Mouse (Mus musculus) MEL (cell line): ENCODE measurements around the gene Zdhhc7. TPM values are rescaled to one million over a fixed set of nuclear protein-coding genes. Genes with fewer than 3 reads are reported as not detected.

ENCODE experiments used
- DNase-seq: peaks from one replicate; pipeline ENCODE4 v3.0.0; 2011; ENCODE audit warnings: low read depth, low spot score
- H3K27ac ChIP-seq: 2 replicates; pipeline ENCODE4 v1.5.1; 2012; ENCODE audit warnings: low read depth, mild to moderate bottlenecking, control low read depth, low read length, moderate library complexity; ENCODE audit not compliant: control insufficient read depth
- H3K27me3 ChIP-seq, 2 experiments: fragments of 150-350 bp in 1 of 2; sonication (generic) in 1 of 2; 2 replicates each; pipeline ENCODE4 v1.6.1; 2012; ENCODE audit warnings: low read length in 2 of 2, mild to moderate bottlenecking in 2 of 2, improper control_type of control experiment in 1 of 2, moderate library complexity in 1 of 2; ENCODE audit not compliant: insufficient read depth in 2 of 2, control insufficient read depth in 1 of 2
- H3K36me3 ChIP-seq, 2 experiments: 2 replicates each; pipeline ENCODE4 v1.6.1; 2012 to 2014; ENCODE audit warnings: low read length in 2 of 2, improper control_type of control experiment in 1 of 2, inconsistent platforms in 1 of 2, mild to moderate bottlenecking in 1 of 2; ENCODE audit not compliant: insufficient read depth in 2 of 2, control insufficient read depth in 1 of 2
- H3K4me1 ChIP-seq, 2 experiments: fragments of 150-350 bp in 1 of 2; sonication (generic) in 1 of 2; 2 replicates each; pipeline ENCODE4 v1.6.1; 2012; ENCODE audit warnings: low read length in 2 of 2, improper control_type of control experiment in 1 of 2, mild to moderate bottlenecking in 1 of 2; ENCODE audit not compliant: insufficient read depth in 2 of 2, control insufficient read depth in 1 of 2
- H3K4me3 ChIP-seq, 2 experiments: fragments of 150-350 bp in 1 of 2; sonication (generic) in 1 of 2; 2 replicates each; pipeline ENCODE4 v1.5.1; 2012; ENCODE audit warnings: low read depth in 2 of 2, low read length in 2 of 2, mild to moderate bottlenecking in 2 of 2, moderate library complexity in 2 of 2, control low read depth in 1 of 2, improper control_type of control experiment in 1 of 2; ENCODE audit not compliant: control insufficient read depth in 1 of 2, insufficient read depth in 1 of 2
- H3K79me2 ChIP-seq: 2 replicates; pipeline ENCODE4 v1.6.1; 2012; ENCODE audit warnings: mild to moderate bottlenecking, low read length, moderate library complexity; ENCODE audit not compliant: control insufficient read depth, poor library complexity, insufficient read depth
- H3K9ac ChIP-seq: 2 replicates; pipeline ENCODE4 v1.6.1; 2012; ENCODE audit warnings: low read depth, mild to moderate bottlenecking, control low read depth, low read length, moderate library complexity; ENCODE audit not compliant: control insufficient read depth, poor library complexity, severe bottlenecking
- H3K9me3 ChIP-seq: fragments of 150-350 bp; sonication (generic); replicated peaks from 2 replicates; pipeline ENCODE4 v1.6.1; 2012; ENCODE audit warnings: mild to moderate bottlenecking, low read length, improper control_type of control experiment, moderate library complexity; ENCODE audit not compliant: insufficient read depth
- GABPA ChIP-seq: IDR thresholded peaks from 2 replicates; pipeline ENCODE4 v1.6.1; 2012; ENCODE audit warnings: low read depth, mild to moderate bottlenecking, inconsistent platforms, low read length, improper control_type of control experiment, moderate library complexity
- NELFE ChIP-seq: IDR thresholded peaks from 2 replicates; pipeline ENCODE4 v1.6.1; 2011; ENCODE audit warnings: low read depth, low read length, improper control_type of control experiment
- polyA plus RNA-seq, 2 experiments: library from polyadenylated mRNA; stranded (reverse) in 1 of 2; unstranded in 1 of 2; fragments of >175 nt in 1 of 2; fragments of >200 nt in 1 of 2; gene quantifications; 2 replicates each; pipeline versions ENCODE4 v1.2.1 to v1.2.4; 2012; ENCODE audit warnings: low replicate concordance in 2 of 2, low read depth in 1 of 2; ENCODE audit not compliant: insufficient read length in 2 of 2, insufficient read depth in 1 of 2, missing spikeins in 1 of 2
- total RNA-seq: library from RNA; depleted of rRNA; stranded (reverse); fragments of 300-350 nt; gene quantifications from 2 replicates; pipeline ENCODE4 v1.2.3, GENCODE M21; 2012; rRNA removed

Gene Zdhhc7
- total and polyA plus RNA-seq, 3 experiments: 51.0 to 126 (median 54.4) TPM

DNA sequence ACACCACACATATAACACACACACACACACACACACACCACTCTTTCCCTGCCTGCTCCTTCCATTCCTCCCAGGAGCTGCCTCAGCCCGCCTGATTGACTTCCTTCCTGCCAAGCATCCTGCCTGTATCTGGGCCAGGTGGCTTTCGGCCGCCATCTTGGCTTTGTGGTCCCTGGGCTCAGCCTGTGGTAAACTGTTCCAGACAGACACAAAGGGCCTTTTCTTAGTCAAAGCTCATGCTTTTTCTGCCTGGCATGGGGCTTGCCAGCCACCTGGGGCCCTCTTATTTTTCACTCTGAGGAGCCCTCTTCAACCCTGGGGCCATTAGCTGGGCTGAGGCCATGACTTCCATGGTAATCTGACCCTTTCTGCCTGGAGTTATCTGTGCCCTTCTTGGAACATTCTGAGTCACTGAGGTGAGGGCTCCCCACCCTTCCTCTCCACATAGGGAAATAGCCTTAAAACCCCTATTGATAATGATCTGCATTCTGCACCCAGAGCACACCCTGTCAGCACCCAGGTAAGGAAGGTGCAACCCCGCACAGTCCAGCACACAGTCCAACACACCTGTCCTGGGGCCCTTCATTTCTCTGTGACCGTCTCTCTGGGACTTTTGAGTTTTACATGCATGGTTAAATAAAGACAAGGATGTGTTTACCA is 68.6 kb downstream of the Zdhhc7 start:
- Histone ChIP-seq H3K9me3 (no peaks in the 10 kb centered on the region), H3K27ac (no peak overlapping the region), H3K27me3 (no peaks in the 10 kb centered on the region), H3K9ac (no peak overlapping the region), H3K4me3 (no peak overlapping the region), H3K4me1 (no peaks in the 10 kb centered on the region), H3K79me2 (no peaks in the 10 kb centered on the region), H3K36me3 (no peaks in the 10 kb centered on the region)
- TF ChIP-seq GABPA: no peak
- TF ChIP-seq NELFE: no peak
- DNase-seq: no peak

Other genes starting within 250 kb of the Zdhhc7 start
- gene Klhl36, start 239.2 kb downstream of the Zdhhc7 start, total RNA-seq: 4.5 and 4.6 TPM in 2 replicates
- 1 to 10 TPM in 1 of 2 experiments, not detected in 1; 6.6 TPM for gene Klhl36, start 239.2 kb downstream of the Zdhhc7 start, polyA plus RNA-seq
- 205 and 227 TPM in 2 replicates for gene Usp10, start 191.1 kb downstream of the Zdhhc7 start, total RNA-seq
- gene Usp10, start 191.1 kb downstream of the Zdhhc7 start, polyA plus RNA-seq: 100 to 1,000 TPM; 263 to 398 TPM
- gene Gm20388, start 190.6 kb downstream of the Zdhhc7 start, total RNA-seq: 8.1 and 11.1 TPM in 2 replicates
- gene Gm20388, start 190.6 kb downstream of the Zdhhc7 start, polyA plus RNA-seq: 10 to 100 TPM in 1 of 2 experiments, not detected in 1; 17.8 TPM
- 1.5 and 2.2 TPM in 2 replicates for gene Crispld2, start 109.0 kb downstream of the Zdhhc7 start, total RNA-seq
- 1 to 10 TPM in 1 of 2 experiments, not detected in 1; 1.7 TPM for gene Crispld2, start 109.0 kb downstream of the Zdhhc7 start, polyA plus RNA-seq
- gene 6430548M08Rik, start 12.7 kb upstream of the Zdhhc7 start, total RNA-seq: 0.69 and 0.96 TPM in 2 replicates
- gene 6430548M08Rik, start 12.7 kb upstream of the Zdhhc7 start, polyA plus RNA-seq: 1 to 10 TPM in 1 of 2 experiments, not detected in 1; 1.9 TPM
- gene Fam92b, start 76.0 kb upstream of the Zdhhc7 start, total RNA-seq: not detected in 2 replicates
- not detected for gene Fam92b, start 76.0 kb upstream of the Zdhhc7 start, polyA plus RNA-seq
- gene Gse1, start 127.0 kb upstream of the Zdhhc7 start, total RNA-seq: 23.1 and 23.6 TPM in 2 replicates
- 100 to 1,000 TPM in 1 of 2 experiments, 10 to 100 TPM in 1; 66.9 to 128 TPM for gene Gse1, start 127.0 kb upstream of the Zdhhc7 start, polyA plus RNA-seq